Mouse (Mus musculus) forebrain, embryonic 13.5 days (tissue): ENCODE measurements around the gene Esyt3. TPM values are rescaled to one million over a fixed set of nuclear protein-coding genes. Genes with fewer than 3 reads are reported as not detected.

Source experiments
- ATAC-seq: fragments of 200-750 bp; cut with Nextera tagmentation; 2 replicates; pipeline ENCODE4 v1.8.0; 2017
- H3K27ac ChIP-seq: fragments of 300-500 bp; sonication (generic); 2 replicates; pipeline ENCODE4 v1.5.1; 2015; ENCODE audit warnings: inconsistent platforms, mild to moderate bottlenecking, moderate library complexity
- H3K27me3 ChIP-seq: fragments of 300-500 bp; sonication (generic); 2 replicates; pipeline ENCODE4 v1.6.1; 2015; ENCODE audit warnings: mild to moderate bottlenecking, inconsistent platforms
- H3K36me3 ChIP-seq: fragments of 300-500 bp; sonication (generic); 2 replicates; pipeline ENCODE4 v1.6.1; 2015; ENCODE audit warnings: mild to moderate bottlenecking, inconsistent platforms; ENCODE audit not compliant: poor library complexity, severe bottlenecking
- H3K4me1 ChIP-seq: fragments of 300-500 bp; sonication (generic); 2 replicates; pipeline ENCODE4 v1.6.1; 2015; ENCODE audit warnings: inconsistent platforms
- H3K4me2 ChIP-seq: fragments of 300-500 bp; sonication (generic); 2 replicates; pipeline ENCODE4 v1.6.1; 2015; ENCODE audit warnings: inconsistent platforms, mild to moderate bottlenecking, moderate library complexity
- H3K4me3 ChIP-seq: fragments of 300-500 bp; sonication (generic); 2 replicates; pipeline ENCODE4 v1.5.1; 2015; ENCODE audit warnings: mild to moderate bottlenecking, inconsistent platforms
- H3K9ac ChIP-seq: fragments of 300-500 bp; sonication (generic); 2 replicates; pipeline ENCODE4 v1.6.1; 2015; ENCODE audit warnings: mild to moderate bottlenecking, inconsistent platforms
- H3K9me3 ChIP-seq: fragments of 300-500 bp; sonication (generic); replicated peaks from 2 replicates; pipeline ENCODE4 v1.6.1; 2016; ENCODE audit warnings: inconsistent platforms
- WGBS: fragments of 180-500 bp; shearing (Covaris S2); methylation state at CpG from one replicate; pipeline ENCODE4 v1.1.7; 2015; 5-methylcytosine and 5-hydroxymethylcytosine counted together
- polyA plus RNA-seq: library from polyadenylated mRNA; unstranded; fragments of >200 nt; fragmentation: Nextera tagmentation; extraction: Ambion mirVana; gene quantifications from 2 replicates; pipeline ENCODE4 v1.2.1, GENCODE M21; 2015

Gene Esyt3
- polyA plus RNA-seq, 1 experiment from 2014 or later: 0.31 TPM

- no peak overlapping the region for H3K4me2 ChIP-seq
- H3K4me3 ChIP-seq: no peak overlapping the region
- no peaks in the 10 kb centered on the region; the same call in 1 of the 2 replicates for H3K9me3 ChIP-seq
- H3K27me3 ChIP-seq: no peaks in the 10 kb centered on the region
- 90% methylated on average over 5 of the region's 5 CpGs for WGBS
- no peak overlapping the region for H3K27ac ChIP-seq
- no peaks in the 10 kb centered on the region for H3K4me1 ChIP-seq
- no peak for ATAC-seq
- H3K36me3 ChIP-seq: peaks cover 52% of the 10 kb centered on the region
- no peak overlapping the region for H3K9ac ChIP-seq
Observed at GRCm38 (mm10) chr9:99304296-99304695, 54.1 kb downstream of the Esyt3 start.

Other genes starting within 250 kb of the Esyt3 start
- 4.1 and 4.6 TPM in 2 replicates for gene Pik3cb, start 217.9 kb downstream of the Esyt3 start, polyA plus RNA-seq
- not detected in 2 replicates for gene Faiml, start 121.3 kb downstream of the Esyt3 start, polyA plus RNA-seq
- 80.3 and 81.3 TPM in 2 replicates for gene Cep70, start 115.2 kb downstream of the Esyt3 start, polyA plus RNA-seq
- 43.4 and 44.8 TPM in 2 replicates for gene Mras, start 78.8 kb upstream of the Esyt3 start, polyA plus RNA-seq
- gene Nme9, start 92.9 kb upstream of the Esyt3 start, polyA plus RNA-seq: 0.56 and 0.72 TPM in 2 replicates
- 50.4 and 54.0 TPM in 2 replicates for gene Armc8, start 210.3 kb upstream of the Esyt3 start, polyA plus RNA-seq
- 31.8 and 37.8 TPM in 2 replicates for gene Dbr1, start 217.2 kb upstream of the Esyt3 start, polyA plus RNA-seq